Mouse (Mus musculus) megakaryocyte progenitor cell, adult 5-6 weeks (primary cell): ENCODE results near the gene Rapgef2. TPM values are rescaled to one million over a fixed set of nuclear protein-coding genes. Genes with fewer than 3 reads are reported as not detected.

Experiments used
- ATAC-seq: replicated peaks from 2 replicates; pipeline ENCODE4 v1.8.0; 2016; ENCODE audit warnings: mild to moderate bottlenecking, moderate TSS enrichment, inconsistent platforms; ENCODE audit not compliant: poor library complexity
- total RNA-seq, 2 experiments: library from RNA; stranded (forward) in 1 of 2; stranded (reverse) in 1 of 2; fragments of 157-497, 149-512 nt in 1 of 2; fragments of 200-1000 nt in 1 of 2; gene quantifications; 2 replicates each; pipeline versions ENCODE4 v1.2.3 to v1.2.4; 2015 to 2017

The Rapgef2 gene
- total RNA-seq, 2 experiments from 2014 or later = 12.4 to 17.5 TPM

- ATAC-seq = no peak
These were observed 241.1 kb downstream of the Rapgef2 start for GRCm38 (mm10) chr3:79045251-79045650.

GRCm38 (mm10) chr3:79042973-79043372 lies 243.3 kb downstream of the Rapgef2 start:
- ATAC-seq = no peak

GRCm38 (mm10) chr3:79039666-79040450 lies 246.5 kb downstream of the Rapgef2 start:
- ATAC-seq = peak; percentile 85

GRCm38 (mm10) chr3:79039008-79039407 lies 247.3 kb downstream of the Rapgef2 start:
- ATAC-seq = no peak

- no peak for ATAC-seq
These were observed 251.9 kb downstream of the Rapgef2 start for GRCm38 (mm10) chr3:79034457-79034856.

GRCm38 (mm10) chr3:79030855-79031254 lies 255.5 kb downstream of the Rapgef2 start:
- ATAC-seq = no peak

- peak; percentile 98 for ATAC-seq
These were observed 258.0 kb downstream of the Rapgef2 start for GRCm38 (mm10) chr3:79028153-79028878.

- no peak for ATAC-seq
These were observed 260.3 kb downstream of the Rapgef2 start for GRCm38 (mm10) chr3:79025983-79026382.

GRCm38 (mm10) chr3:79023735-79024328 lies 262.5 kb downstream of the Rapgef2 start:
- ATAC-seq = no peak

GRCm38 (mm10) chr3:79022690-79023089 lies 263.6 kb downstream of the Rapgef2 start:
- no peak for ATAC-seq

- peak; percentile 44; the same call in 1 of the 2 replicates for ATAC-seq
These were observed 268.9 kb downstream of the Rapgef2 start for GRCm38 (mm10) chr3:79017440-79017839.

GRCm38 (mm10) chr3:79016830-79017229 lies 269.5 kb downstream of the Rapgef2 start:
- ATAC-seq = no peak; the same call in 1 of the 2 replicates

GRCm38 (mm10) chr3:79015621-79016474 lies 270.5 kb downstream of the Rapgef2 start:
- no peak for ATAC-seq

Other genes starting within 250 kb of the Rapgef2 start
- gene Gm17359, start 50.1 kb upstream of the Rapgef2 start, total RNA-seq (2015) = not detected in 2 replicates
- not detected in 2 replicates for gene Gm17359, start 50.1 kb upstream of the Rapgef2 start, total RNA-seq (2017)